Mouse (Mus musculus): ENCODE measurements around the gene Mlst8. TPM values are rescaled to one million over a fixed set of nuclear protein-coding genes. Genes with fewer than 3 reads are reported as not detected.
"Not testable (repeated sequence)": the region's sequence is repeated elsewhere in the genome, so short reads cannot be mapped to it uniquely, and the experiment has no call there.

Mlst8 gene
- total RNA-seq, 1 experiment from 2014 or later: 25.7 TPM

GRCm38 (mm10) chr17:24440377-24440776 lies 38.5 kb downstream of the Mlst8 start:
- ATAC-seq (replicated peaks; ENCODE audit: low read depth, poor library complexity, severe bottlenecking): no peak

GRCm38 (mm10) chr17:24437016-24437415 lies 41.9 kb downstream of the Mlst8 start:
- peak; percentile 83 for ATAC-seq (replicated peaks; ENCODE audit: low read depth, poor library complexity, severe bottlenecking)

- ATAC-seq (replicated peaks; ENCODE audit: low read depth, poor library complexity, severe bottlenecking): no peak
These were observed 49.5 kb downstream of the Mlst8 start for GRCm38 (mm10) chr17:24429201-24429983.

GRCm38 (mm10) chr17:24427170-24427557 lies 51.7 kb downstream of the Mlst8 start:
- no peak for ATAC-seq (replicated peaks; ENCODE audit: low read depth, poor library complexity, severe bottlenecking)

- peak; percentile 98 for ATAC-seq (replicated peaks; ENCODE audit: low read depth, poor library complexity, severe bottlenecking)
These were observed 52.3 kb downstream of the Mlst8 start, which contains the start of gene Eci1 for GRCm38 (mm10) chr17:24426471-24427169. TSS of gene Eci1 (plus strand) at chr17:24426641.

- no peak for ATAC-seq (replicated peaks; ENCODE audit: low read depth, poor library complexity, severe bottlenecking)
These were observed 53.0 kb downstream of the Mlst8 start for GRCm38 (mm10) chr17:24425905-24426304.

- ATAC-seq (replicated peaks; ENCODE audit: low read depth, poor library complexity, severe bottlenecking): not testable (repeated sequence)
These were observed 53.6 kb downstream of the Mlst8 start for GRCm38 (mm10) chr17:24425326-24425725.

- no peak for ATAC-seq (replicated peaks; ENCODE audit: low read depth, poor library complexity, severe bottlenecking)
These were observed 54.4 kb downstream of the Mlst8 start for GRCm38 (mm10) chr17:24424489-24424888.

Other genes with a start within 250 kb of the Mlst8 start
- 29.1 and 30.8 TPM in 2 replicates for gene Ccnf, start 227.6 kb downstream of the Mlst8 start, total RNA-seq (2017)
- gene Abca17, start 128.0 kb downstream of the Mlst8 start, total RNA-seq (2017): 0.14 TPM in 1 of 2 replicates, not detected in the other
- 13.7 and 22.4 TPM in 2 replicates for gene Abca3, start 127.1 kb downstream of the Mlst8 start, total RNA-seq (2017)
- gene Rnps1, start 64.5 kb downstream of the Mlst8 start, total RNA-seq (2017): 360 and 414 TPM in 2 replicates
- gene Eci1, start 52.4 kb downstream of the Mlst8 start, total RNA-seq (2017): 26.0 and 28.7 TPM in 2 replicates
- gene Dnase1l2, start 36.0 kb downstream of the Mlst8 start, total RNA-seq (2017): 1.4 TPM in 1 of 2 replicates, not detected in the other
- gene E4f1, start 8.8 kb downstream of the Mlst8 start, total RNA-seq (2017): 10.0 and 15.2 TPM in 2 replicates
- gene Pgp, start 8.7 kb downstream of the Mlst8 start, total RNA-seq (2017): 21.6 and 23.5 TPM in 2 replicates
- 1.3 TPM in 1 of 2 replicates, not detected in the other for gene Bricd5, start 5.2 kb downstream of the Mlst8 start, total RNA-seq (2017)
- gene Caskin1, start 9.5 kb upstream of the Mlst8 start, total RNA-seq (2017): not detected in 2 replicates
- gene Traf7, start 48.9 kb upstream of the Mlst8 start, total RNA-seq (2017): 59.3 and 60.5 TPM in 2 replicates
- gene Rab26, start 55.1 kb upstream of the Mlst8 start, total RNA-seq (2017): 0.05 TPM in 1 of 2 replicates, not detected in the other
- gene Pkd1, start 70.8 kb upstream of the Mlst8 start, total RNA-seq (2017): 8.3 and 37.4 TPM in 2 replicates
- gene Tsc2, start 153.6 kb upstream of the Mlst8 start, total RNA-seq (2017): 39.0 and 52.2 TPM in 2 replicates
- gene Nthl1, start 153.6 kb upstream of the Mlst8 start, total RNA-seq (2017): 18.0 and 25.1 TPM in 2 replicates
- 1.3 and 1.4 TPM in 2 replicates for gene Slc9a3r2, start 171.2 kb upstream of the Mlst8 start, total RNA-seq (2017)
- gene Npw, start 179.4 kb upstream of the Mlst8 start, total RNA-seq (2017): 0.27 and 1.4 TPM in 2 replicates
- 20.0 and 25.4 TPM in 2 replicates for gene Zfp598, start 190.6 kb upstream of the Mlst8 start, total RNA-seq (2017)
- gene Syngr3, start 210.9 kb upstream of the Mlst8 start, total RNA-seq (2017): not detected in 2 replicates
- gene Gfer, start 217.1 kb upstream of the Mlst8 start, total RNA-seq (2017): 30.9 and 44.6 TPM in 2 replicates
- 0.69 and 18.3 TPM in 2 replicates for gene Noxo1, start 217.2 kb upstream of the Mlst8 start, total RNA-seq (2017)
- gene Tbl3, start 228.6 kb upstream of the Mlst8 start, total RNA-seq (2017): 43.3 and 46.1 TPM in 2 replicates
- not detected in 2 replicates for gene Rnf151, start 239.0 kb upstream of the Mlst8 start, total RNA-seq (2017)
- gene Rps2, start 239.0 kb upstream of the Mlst8 start, total RNA-seq (2017): 1,725 and 1,907 TPM in 2 replicates
- 192 and 287 TPM in 2 replicates for gene Ndufb10, start 245.4 kb upstream of the Mlst8 start, total RNA-seq (2017)
- gene Rpl3l, start 248.7 kb upstream of the Mlst8 start, total RNA-seq (2017): 0.50 TPM in 1 of 2 replicates, not detected in the other

Data from common myeloid progenitor, adult 5-6 weeks (primary cell).